Mouse (Mus musculus) neural tube, embryonic 14.5 days (tissue): ENCODE results near the gene Ankrd44. TPM values are rescaled to one million over a fixed set of nuclear protein-coding genes. Genes with fewer than 3 reads are reported as not detected.

Experiments used
- ATAC-seq: fragments of 200-750 bp; cut with Nextera tagmentation; 2 replicates; pipeline ENCODE4 v1.8.0; 2017; ENCODE audit warnings: low read depth, mild to moderate bottlenecking, moderate TSS enrichment, moderate library complexity
- H3K27ac ChIP-seq: fragments of 300-500 bp; sonication (generic); 2 replicates; pipeline ENCODE4 v1.5.1; 2014; ENCODE audit warnings: low read depth, mild to moderate bottlenecking, control low read depth, low read length, moderate library complexity, mixed read lengths
- H3K27me3 ChIP-seq: fragments of 300-500 bp; sonication (generic); 2 replicates; pipeline ENCODE4 v1.6.1; 2014; ENCODE audit warnings: low read length; ENCODE audit not compliant: control insufficient read depth, insufficient read depth
- H3K36me3 ChIP-seq: fragments of 300-500 bp; sonication (generic); 2 replicates; pipeline ENCODE4 v1.6.1; 2014; ENCODE audit warnings: low read length, mixed read lengths; ENCODE audit not compliant: control insufficient read depth, insufficient read depth
- H3K4me1 ChIP-seq: fragments of 300-500 bp; sonication (generic); 2 replicates; pipeline ENCODE4 v1.6.1; 2014; ENCODE audit warnings: low read length; ENCODE audit not compliant: control insufficient read depth, insufficient read depth
- H3K4me2 ChIP-seq: fragments of 300-500 bp; sonication (generic); 2 replicates; pipeline ENCODE4 v1.6.1; 2014; ENCODE audit warnings: mild to moderate bottlenecking, low read depth, low read length, control low read depth
- H3K4me3 ChIP-seq: fragments of 300-500 bp; sonication (generic); 2 replicates; pipeline ENCODE4 v1.5.1; 2014; ENCODE audit warnings: low read depth, low read length, control low read depth, mixed read lengths
- H3K9ac ChIP-seq: fragments of 300-500 bp; sonication (generic); replicated peaks from 2 replicates; pipeline ENCODE4 v1.6.1; 2014; ENCODE audit warnings: low read depth, mild to moderate bottlenecking, control low read depth, low read length, mixed read lengths
- H3K9me3 ChIP-seq: fragments of 300-500 bp; sonication (generic); 2 replicates; pipeline ENCODE4 v1.6.1; 2016; ENCODE audit warnings: low read length; ENCODE audit not compliant: control insufficient read depth
- WGBS: fragments of 180-500 bp; shearing (Covaris S2); extraction: QIAGEN DNeasy Blood & Tissue Kit; methylation state at CpG from one replicate; pipeline ENCODE4 v1.1.7; 2014; 5-methylcytosine and 5-hydroxymethylcytosine counted together
- polyA plus RNA-seq: library from polyadenylated mRNA; unstranded; fragments of >200 nt; fragmentation: Nextera tagmentation; extraction: Ambion mirVana; gene quantifications from 2 replicates; pipeline ENCODE4 v1.2.1, GENCODE M21; 2014

Gene Ankrd44
- polyA plus RNA-seq, 1 experiment from 2014 or later: 41.0 TPM

DNA sequence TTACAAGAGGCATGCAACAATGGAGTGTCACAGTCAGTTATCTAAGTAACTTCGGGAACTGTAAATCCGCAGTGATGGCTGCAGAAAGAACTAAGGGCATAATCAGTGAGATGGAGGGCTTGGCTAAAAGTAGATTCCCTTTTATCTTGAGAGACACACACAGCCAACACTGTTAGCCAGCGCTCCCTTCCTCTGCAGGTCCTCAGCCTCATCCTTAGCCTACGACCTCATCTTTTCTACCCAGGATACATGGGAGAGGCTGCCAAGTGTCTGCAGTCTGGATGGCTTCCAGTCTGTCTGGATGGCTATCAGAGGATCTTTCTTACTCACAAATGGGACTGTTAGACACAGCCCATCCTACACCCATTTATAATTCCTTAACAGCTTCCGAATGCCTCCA lies 185.3 kb downstream of the Ankrd44 start:
- H3K36me3 ChIP-seq: no peaks in the 10 kb centered on the region
- H3K9ac ChIP-seq: no peak overlapping the region
- 83% methylated on average over 5 of the region's 5 CpGs for WGBS
- H3K4me2 ChIP-seq: no peak overlapping the region
- H3K9me3 ChIP-seq: no peaks in the 10 kb centered on the region
- H3K27ac ChIP-seq: no peak overlapping the region
- ATAC-seq: no peak
- H3K27me3 ChIP-seq: no peaks in the 10 kb centered on the region
- no peak overlapping the region for H3K4me3 ChIP-seq
- H3K4me1 ChIP-seq: peaks cover 1% of the 10 kb centered on the region; the same call in 1 of the 2 replicates

DNA sequence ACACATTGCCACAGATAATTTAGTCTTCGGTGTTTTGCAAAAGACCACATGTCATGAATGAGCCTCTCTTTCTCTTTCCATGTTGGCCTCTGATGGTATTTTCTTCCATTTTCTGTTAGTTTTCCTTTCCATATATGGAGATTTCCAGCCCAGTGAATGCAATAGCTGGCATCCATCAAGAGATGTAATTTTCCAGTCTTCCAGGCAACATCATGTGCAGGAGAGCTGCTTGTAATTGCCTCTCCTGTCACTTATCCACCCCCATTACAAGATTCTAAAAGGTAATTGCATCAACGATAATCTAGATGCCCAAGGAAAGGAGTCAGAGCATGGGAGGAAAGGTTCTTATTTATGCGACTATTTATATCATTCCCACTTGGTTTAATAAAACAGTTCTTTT lies 188.7 kb downstream of the Ankrd44 start:
- Histone ChIP-seq H3K9ac (no peak overlapping the region), H3K27ac (no peak overlapping the region; the same call in 1 of the 2 replicates), H3K36me3 (no peaks in the 10 kb centered on the region), H3K4me3 (no peak overlapping the region), H3K4me2 (no peak overlapping the region), H3K27me3 (no peaks in the 10 kb centered on the region), H3K9me3 (no peaks in the 10 kb centered on the region), H3K4me1 (peaks cover 19% of the 10 kb centered on the region; the same call in 1 of the 2 replicates)
- 76% methylated on average over 3 of the region's 3 CpGs for WGBS
- ATAC-seq: no peak

DNA sequence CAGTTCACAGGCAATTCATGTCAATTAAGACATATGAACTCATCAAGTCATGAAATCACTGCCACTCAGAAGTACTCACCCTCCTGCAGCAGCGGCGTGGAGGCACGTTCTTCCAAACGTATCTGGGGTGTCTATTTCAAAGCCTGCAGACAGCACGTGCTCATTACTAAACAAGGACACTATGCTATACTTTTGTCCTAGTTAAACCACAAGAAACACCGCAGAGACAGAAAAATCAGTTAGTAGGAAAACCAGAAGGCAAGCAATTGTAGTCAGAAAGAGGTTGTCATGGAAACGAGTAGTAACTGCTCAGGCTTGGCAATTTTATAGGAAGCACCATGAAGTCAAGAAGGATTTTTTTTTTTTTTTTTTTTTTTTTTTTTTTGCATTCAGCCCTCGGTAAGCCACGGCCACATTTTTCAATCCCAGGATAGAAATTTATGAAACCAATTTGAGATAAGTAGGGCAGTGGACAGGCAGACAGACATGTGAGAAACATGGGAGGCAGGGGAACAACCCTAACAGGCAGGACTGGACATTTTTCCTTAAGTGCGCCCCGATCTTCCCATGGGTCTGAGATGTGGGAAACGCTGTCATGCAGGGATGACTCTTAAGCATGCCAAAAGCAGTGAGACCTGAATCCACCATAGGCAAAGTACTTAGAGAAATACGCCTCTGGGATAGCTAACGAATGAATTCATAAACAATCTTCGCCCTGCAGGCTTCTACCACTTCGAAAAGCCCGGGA lies 191.1 kb downstream of the Ankrd44 start:
- H3K4me1 ChIP-seq: peaks cover 19% of the 10 kb centered on the region; the same call in 1 of the 2 replicates
- H3K4me2 ChIP-seq: 0 out of 2 replicates have a peak overlapping the region, but pooled peaks have one; percentile 19
- peak; percentile 52; the same call in 1 of the 2 replicates for ATAC-seq
- no peak overlapping the region for H3K4me3 ChIP-seq
- H3K36me3 ChIP-seq: no peaks in the 10 kb centered on the region
- H3K9me3 ChIP-seq: no peaks in the 10 kb centered on the region
- peak overlapping the region; percentile 39 for H3K27ac ChIP-seq
- 36% methylated on average over 17 of the region's 17 CpGs for WGBS
- no peaks in the 10 kb centered on the region for H3K27me3 ChIP-seq
- H3K9ac ChIP-seq: no peak overlapping the region

DNA sequence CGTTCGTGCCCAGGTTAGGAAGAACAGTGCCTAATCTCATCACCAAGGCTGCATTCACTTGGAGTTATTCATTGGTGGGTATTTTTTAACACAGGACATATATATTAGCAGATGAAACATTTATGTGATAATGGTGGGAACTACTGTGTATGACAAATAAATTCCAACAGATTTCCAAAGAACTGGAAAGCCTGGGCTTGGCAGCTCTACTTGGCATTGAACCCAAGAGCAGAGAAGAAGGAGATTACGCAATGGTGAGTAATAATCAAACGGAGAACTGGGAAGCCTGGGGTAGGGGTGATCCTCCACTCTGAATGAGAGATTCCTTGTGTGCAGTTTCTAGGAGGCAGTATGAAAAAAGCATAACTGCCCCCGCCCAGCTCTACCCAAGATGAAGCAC lies 196.9 kb downstream of the Ankrd44 start:
- Histone ChIP-seq H3K4me1 (peaks cover 6% of the 10 kb centered on the region; the same call in 1 of the 2 replicates), H3K27me3 (no peaks in the 10 kb centered on the region), H3K9me3 (no peaks in the 10 kb centered on the region), H3K9ac (no peak overlapping the region), H3K4me2 (no peak overlapping the region), H3K27ac (no peak overlapping the region), H3K4me3 (no peak overlapping the region), H3K36me3 (no peaks in the 10 kb centered on the region)
- 94% methylated on average over 5 of the region's 5 CpGs for WGBS
- ATAC-seq: no peak

DNA sequence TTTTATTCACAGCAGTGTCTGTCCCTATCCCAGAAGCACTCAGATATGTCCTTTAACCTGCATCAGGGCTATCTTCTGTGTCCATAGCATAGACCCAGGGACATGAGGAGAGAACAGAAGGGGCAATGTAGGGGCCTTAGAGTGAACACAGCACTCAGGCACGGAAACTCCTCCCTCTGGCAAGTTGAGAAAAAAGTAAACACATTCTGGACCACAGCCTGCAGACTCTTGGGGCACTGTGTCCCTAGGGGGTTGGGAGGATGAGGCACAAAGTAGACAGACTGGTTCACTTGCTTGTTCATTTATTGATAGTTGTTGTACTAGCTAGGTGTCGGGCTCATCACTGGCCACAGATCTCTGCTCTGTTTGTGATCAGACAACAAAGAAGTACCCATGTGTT lies 199.6 kb downstream of the Ankrd44 start:
- WGBS: 76% methylated on average over 2 of the region's 2 CpGs
- H3K27ac ChIP-seq: no peak overlapping the region
- H3K9me3 ChIP-seq: no peaks in the 10 kb centered on the region
- H3K4me3 ChIP-seq: no peak overlapping the region
- no peak overlapping the region for H3K4me2 ChIP-seq
- no peaks in the 10 kb centered on the region for H3K36me3 ChIP-seq
- no peak overlapping the region for H3K9ac ChIP-seq
- no peak for ATAC-seq
- no peaks in the 10 kb centered on the region for H3K27me3 ChIP-seq
- H3K4me1 ChIP-seq: no peaks in the 10 kb centered on the region

DNA sequence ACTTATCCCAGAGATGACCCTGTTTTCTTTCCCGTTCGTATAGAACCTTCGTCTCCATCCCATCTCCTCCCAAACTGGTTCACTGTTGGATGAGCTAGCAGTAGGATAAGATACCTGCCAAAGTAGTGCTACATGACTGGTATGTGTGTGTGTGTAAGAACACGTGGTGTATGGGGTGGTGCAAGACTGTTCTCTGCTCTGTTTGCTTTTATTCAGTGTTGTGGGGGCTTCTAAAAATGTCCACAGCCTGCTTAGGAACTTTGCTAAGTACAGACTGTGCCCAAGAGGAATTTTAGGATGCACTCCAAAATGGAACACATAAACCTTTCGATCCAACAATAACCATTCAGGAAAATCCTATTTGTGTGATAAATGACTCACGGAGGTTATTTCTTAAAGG lies 209.3 kb downstream of the Ankrd44 start:
- ATAC-seq: no peak
- Histone ChIP-seq H3K4me1 (no peaks in the 10 kb centered on the region), H3K4me3 (no peak overlapping the region), H3K9me3 (no peaks in the 10 kb centered on the region), H3K4me2 (no peak overlapping the region), H3K36me3 (no peaks in the 10 kb centered on the region), H3K27me3 (no peaks in the 10 kb centered on the region), H3K27ac (no peak overlapping the region), H3K9ac (no peak overlapping the region)
- WGBS: 86% methylated on average over 6 of the region's 6 CpGs

DNA sequence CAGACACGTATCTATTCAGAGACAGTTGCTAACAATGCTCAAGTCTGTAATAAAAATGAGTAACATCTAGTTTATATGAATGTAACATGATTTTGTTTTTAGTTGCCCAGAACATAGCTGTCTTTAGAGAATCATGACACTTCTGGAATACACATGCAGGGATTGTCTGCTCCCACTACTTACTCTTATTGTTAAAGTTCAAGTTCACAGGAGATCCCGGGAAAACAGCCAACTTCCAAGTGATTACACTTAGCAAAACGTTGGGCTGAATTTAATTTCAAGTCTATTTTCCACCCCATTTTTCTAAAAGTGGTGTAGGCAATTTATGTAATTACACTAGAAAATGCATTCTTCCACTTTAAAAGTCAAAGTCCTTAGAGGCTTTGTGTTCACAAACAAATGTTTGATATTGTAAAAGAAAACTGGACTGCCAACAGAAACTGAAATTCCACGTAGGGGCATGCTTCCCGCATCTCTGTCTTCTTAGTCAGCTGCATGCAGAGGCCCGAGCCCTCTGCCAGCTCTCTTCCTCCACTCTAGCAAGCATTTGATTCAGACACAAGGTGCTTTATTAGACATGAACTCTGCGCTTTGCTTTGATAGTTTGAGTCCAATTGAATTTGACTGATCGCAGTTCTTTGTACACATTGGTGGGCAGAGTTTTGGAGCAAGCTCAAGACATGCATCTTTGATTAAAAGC lies 211.0 kb downstream of the Ankrd44 start:
- WGBS: 66% methylated on average over 8 of the region's 8 CpGs
- Histone ChIP-seq H3K27me3 (no peaks in the 10 kb centered on the region), H3K36me3 (no peaks in the 10 kb centered on the region), H3K4me2 (no peak overlapping the region), H3K9ac (no peak overlapping the region), H3K4me3 (no peak overlapping the region), H3K4me1 (no peaks in the 10 kb centered on the region), H3K27ac (no peak overlapping the region), H3K9me3 (no peaks in the 10 kb centered on the region)
- no peak for ATAC-seq

DNA sequence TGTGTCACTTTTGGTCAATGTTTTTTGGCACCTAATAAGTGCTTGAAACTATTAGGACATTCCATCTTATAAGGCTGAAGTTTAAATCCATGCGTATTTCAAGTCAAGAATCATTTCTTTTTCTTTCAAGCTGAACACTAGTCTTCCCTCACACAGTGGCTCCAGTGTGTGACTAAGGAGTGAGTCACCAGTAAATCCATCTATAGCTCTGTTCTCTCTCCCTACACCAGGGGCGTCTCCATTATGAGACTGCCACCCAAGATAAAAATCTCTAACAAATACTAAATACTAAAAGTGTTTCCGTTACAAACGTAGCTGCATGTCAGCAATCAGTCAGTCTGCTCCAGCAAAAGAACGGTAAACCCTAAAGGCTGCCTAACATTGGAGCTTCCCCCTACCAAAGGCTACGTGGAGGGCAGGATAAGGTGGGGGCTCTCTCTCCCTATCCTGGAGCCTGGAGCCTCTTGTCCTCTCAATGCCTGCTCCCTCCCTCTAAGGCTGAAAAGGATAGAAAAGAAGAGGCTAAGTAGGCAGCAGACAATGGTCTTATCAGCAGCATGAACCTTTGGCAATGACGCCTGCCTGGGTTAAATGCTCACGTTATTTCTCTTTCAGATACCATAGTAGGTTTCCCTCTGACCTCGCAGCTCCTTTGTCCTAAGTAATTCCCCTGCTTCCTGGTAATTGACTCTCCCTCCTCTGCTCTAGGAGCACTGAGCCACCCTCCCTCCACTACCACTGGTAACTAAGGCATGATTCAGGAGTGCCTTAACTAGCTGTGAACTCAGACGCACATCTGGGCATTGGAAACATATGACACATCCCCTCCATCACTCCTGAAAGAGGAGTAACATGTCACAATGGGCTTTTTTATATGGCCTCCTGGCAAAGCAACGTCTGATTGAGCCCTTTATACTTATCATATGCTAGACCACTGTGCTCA lies 212.7 kb downstream of the Ankrd44 start:
- ATAC-seq: no peak
- no peak overlapping the region for H3K4me2 ChIP-seq
- 51% methylated on average over 11 of the region's 11 CpGs for WGBS

More for the DNA sequence above, 212.7 kb downstream of the Ankrd44 start:
- Histone ChIP-seq H3K4me3 (no peak overlapping the region), H3K9me3 (no peaks in the 10 kb centered on the region), H3K4me1 (no peaks in the 10 kb centered on the region), H3K27me3 (no peaks in the 10 kb centered on the region), H3K36me3 (no peaks in the 10 kb centered on the region), H3K27ac (no peak overlapping the region), H3K9ac (no peak overlapping the region)
